Mouse (Mus musculus): Measurements from ENCODE around the gene Rcc1.

- TF ChIP-seq CTCF (IDR thresholded peaks at IDR 0.05; ENCODE audit: low read depth, low read length): no peak
- no peak for TF ChIP-seq POLR2A (IDR thresholded peaks at IDR 0.05; ENCODE audit: borderline replicate concordance, low read depth, low read length)
Observed at GRCm38 (mm10) chr4:132398863-132399262, 45.5 kb upstream of the Rcc1 start.

Data from bone marrow macrophage, adult 2 months (primary cell).